In the genomic region with DNA sequence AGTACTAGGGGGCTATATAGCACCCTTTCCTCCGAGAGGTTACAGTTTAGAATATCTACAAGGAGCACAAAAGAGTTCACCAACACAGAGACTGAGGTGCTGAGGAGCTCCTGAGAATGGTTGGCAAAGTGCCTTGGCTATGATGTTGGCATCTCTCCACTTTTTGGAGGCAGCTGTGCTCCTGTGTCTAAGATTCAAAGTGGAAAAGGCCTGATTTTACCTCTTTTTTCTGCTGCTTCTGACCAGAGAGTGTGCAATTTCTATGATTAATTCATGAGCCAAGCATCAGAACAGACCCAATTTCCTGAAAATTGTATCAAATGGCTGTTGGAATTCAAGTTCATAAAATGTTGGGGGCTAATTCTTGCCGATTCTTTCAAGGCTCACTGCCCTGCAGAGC, we compare ENCODE assay signal across 14 mouse cellular contexts.
A peak's percentile ranks its signal among the peaks of the same experiment; 100 is the strongest.
DNase-seq lines count a peak whose midpoint lies in the region; ATAC-seq and TF ChIP-seq lines count a peak whose summit lies in the region.
"Had no signal": no experiment of that assay in that cellular context is flagged by ENCODE, and none has a peak within 500 bp of the region (broad histone marks: within the 10 kb centered on the region; RNA-seq: fewer than 3 reads in every experiment).

No protein-coding gene starts in this region.

- H3K9ac ChIP-seq in forebrain, embryonic 13.5 days: no peak overlapping the region
- H3K9ac ChIP-seq in forebrain, embryonic 11.5 days (ENCODE audit: low read length): no peak overlapping the region
- no peak overlapping the region for H3K9ac ChIP-seq in kidney, embryonic 16.5 days (replicated peaks; ENCODE audit: low read length)
- H3K9ac ChIP-seq in embryonic facial prominence, embryonic 14.5 days (ENCODE audit: low read depth, low read length): no peak overlapping the region
- H3K9ac ChIP-seq in intestine, postnatal 0 days (ENCODE audit: low read depth, low read length): no peak overlapping the region
- H3K9ac ChIP-seq: liver, embryonic 14.5 days; stomach, embryonic 15.5 days had no signal

- peak overlapping the region; percentile 48 for H3K27ac ChIP-seq in forebrain, embryonic 13.5 days
- H3K27ac ChIP-seq in forebrain, embryonic 11.5 days (ENCODE audit: low read depth, low read length): no peak overlapping the region
- H3K27ac ChIP-seq in kidney, embryonic 16.5 days (ENCODE audit: low read length): peak overlapping the region; percentile 54
- H3K27ac ChIP-seq in embryonic facial prominence, embryonic 14.5 days (replicated peaks; ENCODE audit: low read depth, low read length): peak overlapping the region; percentile 75
- no peak overlapping the region for H3K27ac ChIP-seq in intestine, postnatal 0 days (ENCODE audit: low read depth, low read length)
- H3K27ac ChIP-seq: liver, embryonic 14.5 days; stomach, embryonic 15.5 days had no signal

- peak; percentile 19; the same call in 1 of the 2 replicates for ATAC-seq in forebrain, embryonic 13.5 days
- no peak for ATAC-seq in forebrain, embryonic 11.5 days (replicated peaks; ENCODE audit: low FRiP score)
- ATAC-seq in kidney, embryonic 16.5 days (ENCODE audit: low FRiP score, low TSS enrichment): no peak
- ATAC-seq in embryonic facial prominence, embryonic 14.5 days (ENCODE audit: low read depth): 0 out of 2 replicates have a peak, but pooled peaks have one; percentile 28
- no peak for ATAC-seq in intestine, postnatal 0 days
- ATAC-seq: CD4-positive, CD25-positive, alpha-beta regulatory T cell, adult 4 months had no signal

- H3K4me1 ChIP-seq in forebrain, embryonic 13.5 days: peaks cover 19% of the 10 kb centered on the region
- H3K4me1 ChIP-seq in forebrain, embryonic 11.5 days (replicated peaks; ENCODE audit: control insufficient read depth, insufficient read depth, low read length): no peaks in the 10 kb centered on the region
- peaks cover 17% of the 10 kb centered on the region for H3K4me1 ChIP-seq in kidney, embryonic 16.5 days (ENCODE audit: insufficient read depth, low read length)
- peaks cover 17% of the 10 kb centered on the region for H3K4me1 ChIP-seq in embryonic facial prominence, embryonic 14.5 days (ENCODE audit: control insufficient read depth, insufficient read depth, low read length)
- H3K4me1 ChIP-seq in intestine, postnatal 0 days (replicated peaks; ENCODE audit: control insufficient read depth, insufficient read depth, low read length): peaks cover 8% of the 10 kb centered on the region; the same call in 1 of the 2 replicates

- no peak overlapping the region for H3K4me3 ChIP-seq in forebrain, embryonic 13.5 days
- H3K4me3 ChIP-seq in forebrain, embryonic 11.5 days (ENCODE audit: low read depth, low read length): no peak overlapping the region
- H3K4me3 ChIP-seq in kidney, embryonic 16.5 days (ENCODE audit: low read length): no peak overlapping the region
- no peak overlapping the region for H3K4me3 ChIP-seq in embryonic facial prominence, embryonic 14.5 days (ENCODE audit: low read depth, low read length)
- no peak overlapping the region for H3K4me3 ChIP-seq in intestine, postnatal 0 days (ENCODE audit: low read depth, low read length)
- H3K4me3 ChIP-seq: stomach, embryonic 15.5 days had no signal

- H3K27me3 ChIP-seq in forebrain, embryonic 13.5 days: no peaks in the 10 kb centered on the region
- no peaks in the 10 kb centered on the region for H3K27me3 ChIP-seq in forebrain, embryonic 11.5 days (ENCODE audit: control insufficient read depth, insufficient read depth, low read length)
- H3K27me3 ChIP-seq in kidney, embryonic 16.5 days (ENCODE audit: insufficient read depth, low read length): no peaks in the 10 kb centered on the region
- H3K27me3 ChIP-seq in embryonic facial prominence, embryonic 14.5 days (replicated peaks; ENCODE audit: control insufficient read depth, insufficient read depth, low read length): no peaks in the 10 kb centered on the region
- H3K27me3 ChIP-seq in intestine, postnatal 0 days (replicated peaks; ENCODE audit: control insufficient read depth, insufficient read depth, low read length): no peaks in the 10 kb centered on the region
- H3K27me3 ChIP-seq: stomach, embryonic 15.5 days had no signal

- no peak overlapping the region for H3K4me2 ChIP-seq in forebrain, embryonic 13.5 days
- H3K4me2 ChIP-seq in forebrain, embryonic 11.5 days (ENCODE audit: low read depth, low read length, severe bottlenecking): no peak overlapping the region
- no peak overlapping the region for H3K4me2 ChIP-seq in kidney, embryonic 16.5 days (replicated peaks; ENCODE audit: low read depth, low read length)
- H3K4me2 ChIP-seq in embryonic facial prominence, embryonic 14.5 days (ENCODE audit: low read depth, low read length): peak overlapping the region; percentile 2; the same call in 1 of the 2 replicates
- H3K4me2 ChIP-seq in intestine, postnatal 0 days (replicated peaks; ENCODE audit: low read depth): no peak overlapping the region
- H3K4me2 ChIP-seq: stomach, embryonic 15.5 days had no signal

- no peaks in the 10 kb centered on the region for H3K36me3 ChIP-seq in forebrain, embryonic 13.5 days (ENCODE audit: poor library complexity, severe bottlenecking)
- no peaks in the 10 kb centered on the region for H3K36me3 ChIP-seq in forebrain, embryonic 11.5 days (ENCODE audit: control insufficient read depth, insufficient read depth, low read length)
- H3K36me3 ChIP-seq in kidney, embryonic 16.5 days (ENCODE audit: insufficient read depth, low read length): no peaks in the 10 kb centered on the region
- no peaks in the 10 kb centered on the region for H3K36me3 ChIP-seq in embryonic facial prominence, embryonic 14.5 days (ENCODE audit: control insufficient read depth, insufficient read depth, low read length)
- no peaks in the 10 kb centered on the region for H3K36me3 ChIP-seq in intestine, postnatal 0 days (ENCODE audit: control insufficient read depth, insufficient read depth)
- H3K36me3 ChIP-seq: stomach, embryonic 15.5 days had no signal

- WGBS in forebrain, embryonic 13.5 days: 45% methylated on average over 2 of the region's 2 CpGs
- 79% methylated on average over 2 of the region's 2 CpGs for WGBS in forebrain, embryonic 11.5 days
- 43% methylated on average over 2 of the region's 2 CpGs for WGBS in kidney, embryonic 16.5 days
- 27% methylated on average over 2 of the region's 2 CpGs for WGBS in embryonic facial prominence, embryonic 14.5 days
- 74% methylated on average over 2 of the region's 2 CpGs for WGBS in intestine, postnatal 0 days

- no peaks in the 10 kb centered on the region for H3K9me3 ChIP-seq in forebrain, embryonic 13.5 days (replicated peaks)
- H3K9me3 ChIP-seq in forebrain, embryonic 11.5 days (ENCODE audit: control insufficient read depth, low read length): no peaks in the 10 kb centered on the region
- H3K9me3 ChIP-seq in kidney, embryonic 16.5 days (ENCODE audit: low read length): no peaks in the 10 kb centered on the region
- no peaks in the 10 kb centered on the region for H3K9me3 ChIP-seq in embryonic facial prominence, embryonic 14.5 days (ENCODE audit: control insufficient read depth, low read length)
- no peaks in the 10 kb centered on the region for H3K9me3 ChIP-seq in intestine, postnatal 0 days (ENCODE audit: control insufficient read depth)
- H3K9me3 ChIP-seq: stomach, embryonic 15.5 days had no signal

- no peak for DNase-seq in forebrain, embryonic 11.5 days (ENCODE audit: low spot score)
- DNase-seq in kidney, adult 9 months: no peak
- peak; percentile 58 for DNase-seq in MN1 (ENCODE audit: low spot score)
- peak; percentile 61 for DNase-seq in embryonic facial prominence, embryonic 14.5 days (ENCODE audit: low spot score)
- no peak for DNase-seq in thymus, postnatal 25 days
- DNase-seq: cerebellum, postnatal 36 days; kidney, adult 8-10 months; retina, postnatal 1 day had no signal

- no peak for TF ChIP-seq CTCF in intestine, postnatal 0 days (IDR thresholded peaks at IDR 0.05; ENCODE audit: low read depth)

Comparison
In these comparisons a context has a peak if more than half of its experiments do, and no peak if none do; other contexts are left out.
1. ATAC-seq: peak in forebrain, embryonic 13.5 days (single experiment) and embryonic facial prominence, embryonic 14.5 days (single experiment); none in forebrain, embryonic 11.5 days (single experiment), kidney, embryonic 16.5 days (single experiment) and intestine, postnatal 0 days (single experiment).
2. H3K27ac ChIP-seq: peak in forebrain, embryonic 13.5 days (single experiment), kidney, embryonic 16.5 days (single experiment) and embryonic facial prominence, embryonic 14.5 days (single experiment); none in forebrain, embryonic 11.5 days (single experiment) and intestine, postnatal 0 days (single experiment).
3. DNase-seq: peak in MN1 (single experiment) and embryonic facial prominence, embryonic 14.5 days (single experiment); none in forebrain, embryonic 11.5 days (single experiment), kidney, adult 9 months (single experiment) and thymus, postnatal 25 days (single experiment).